Mouse (Mus musculus): Measurements from ENCODE around the gene Pdia5. TPM values are rescaled to one million over a fixed set of nuclear protein-coding genes. Genes with fewer than 3 reads are reported as not detected.

Gene Pdia5
- polyA plus RNA-seq, 1 experiment from 2014 or later: 28.9 TPM

- H3K27me3 ChIP-seq: no peaks in the 10 kb centered on the region
- no peaks in the 10 kb centered on the region for H3K36me3 ChIP-seq
- H3K9ac ChIP-seq: no peak overlapping the region
- WGBS: 91% methylated on average over 3 of the region's 3 CpGs
- no peak overlapping the region for H3K4me3 ChIP-seq
- H3K4me2 ChIP-seq (replicated peaks): no peak overlapping the region
- no peaks in the 10 kb centered on the region for H3K9me3 ChIP-seq
- no peak overlapping the region for H3K27ac ChIP-seq
- no peaks in the 10 kb centered on the region for H3K4me1 ChIP-seq
- ATAC-seq (ENCODE audit: insufficient number of reproducible peaks, insufficient read depth, low FRiP score, low TSS enrichment): no peak
Observed at GRCm38 (mm10) chr16:35385654-35386053, 105.0 kb downstream of the Pdia5 start.

DNA sequence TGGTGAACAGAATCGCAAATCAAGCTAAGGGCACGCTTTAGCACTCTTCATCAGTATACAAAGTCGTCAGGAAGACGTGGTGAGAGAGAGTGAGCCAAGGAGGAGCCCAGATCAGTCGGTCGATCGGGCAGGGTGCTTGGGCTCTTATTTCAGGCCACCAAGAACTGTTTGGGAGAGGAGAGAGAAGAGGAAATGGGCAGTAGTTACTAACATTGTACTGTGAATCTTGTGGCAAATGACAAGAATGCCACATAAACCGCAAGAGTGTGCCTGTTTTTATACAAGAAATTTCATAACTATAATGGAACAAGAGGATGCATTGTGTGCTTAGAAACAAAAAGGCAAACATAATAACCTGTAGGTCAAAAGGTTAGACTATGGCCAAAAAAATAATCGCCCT, 110.6 kb downstream of the Pdia5 start:
- Histone ChIP-seq H3K9ac (no peak overlapping the region), H3K36me3 (no peaks in the 10 kb centered on the region), H3K4me2 (replicated peaks) (no peak overlapping the region), H3K4me1 (no peaks in the 10 kb centered on the region), H3K27me3 (no peaks in the 10 kb centered on the region), H3K9me3 (no peaks in the 10 kb centered on the region), H3K4me3 (no peak overlapping the region), H3K27ac (no peak overlapping the region)
- ATAC-seq (ENCODE audit: insufficient number of reproducible peaks, insufficient read depth, low FRiP score, low TSS enrichment): no peak
- WGBS: 80% methylated on average over 9 of the region's 9 CpGs

- no peak for ATAC-seq (ENCODE audit: insufficient number of reproducible peaks, insufficient read depth, low FRiP score, low TSS enrichment)
- 89% methylated on average over 3 of the region's 3 CpGs for WGBS
Observed at GRCm38 (mm10) chr16:35379344-35379743, 111.3 kb downstream of the Pdia5 start.

GRCm38 (mm10) chr16:35364063-35364428, 126.6 kb downstream of the Pdia5 start:
- Histone ChIP-seq H3K4me2 (replicated peaks) (peak overlapping the region; percentile 72), H3K27ac (no peak overlapping the region), H3K9ac (no peak overlapping the region), H3K4me1 (peaks cover 5% of the 10 kb centered on the region; the same call in 1 of the 2 replicates), H3K36me3 (no peaks in the 10 kb centered on the region), H3K4me3 (peak overlapping the region; percentile 84), H3K27me3 (no peaks in the 10 kb centered on the region), H3K9me3 (no peaks in the 10 kb centered on the region)
- no peak for ATAC-seq (ENCODE audit: insufficient number of reproducible peaks, insufficient read depth, low FRiP score, low TSS enrichment)
- WGBS: 2% methylated on average over 7 of the region's 7 CpGs

More at GRCm38 (mm10) chr16:35379344-35379743, 111.3 kb downstream of the Pdia5 start:
- Histone ChIP-seq H3K4me2 (replicated peaks) (no peak overlapping the region), H3K4me1 (no peaks in the 10 kb centered on the region), H3K36me3 (no peaks in the 10 kb centered on the region), H3K4me3 (no peak overlapping the region), H3K9ac (no peak overlapping the region), H3K9me3 (no peaks in the 10 kb centered on the region), H3K27ac (no peak overlapping the region), H3K27me3 (no peaks in the 10 kb centered on the region)

DNA sequence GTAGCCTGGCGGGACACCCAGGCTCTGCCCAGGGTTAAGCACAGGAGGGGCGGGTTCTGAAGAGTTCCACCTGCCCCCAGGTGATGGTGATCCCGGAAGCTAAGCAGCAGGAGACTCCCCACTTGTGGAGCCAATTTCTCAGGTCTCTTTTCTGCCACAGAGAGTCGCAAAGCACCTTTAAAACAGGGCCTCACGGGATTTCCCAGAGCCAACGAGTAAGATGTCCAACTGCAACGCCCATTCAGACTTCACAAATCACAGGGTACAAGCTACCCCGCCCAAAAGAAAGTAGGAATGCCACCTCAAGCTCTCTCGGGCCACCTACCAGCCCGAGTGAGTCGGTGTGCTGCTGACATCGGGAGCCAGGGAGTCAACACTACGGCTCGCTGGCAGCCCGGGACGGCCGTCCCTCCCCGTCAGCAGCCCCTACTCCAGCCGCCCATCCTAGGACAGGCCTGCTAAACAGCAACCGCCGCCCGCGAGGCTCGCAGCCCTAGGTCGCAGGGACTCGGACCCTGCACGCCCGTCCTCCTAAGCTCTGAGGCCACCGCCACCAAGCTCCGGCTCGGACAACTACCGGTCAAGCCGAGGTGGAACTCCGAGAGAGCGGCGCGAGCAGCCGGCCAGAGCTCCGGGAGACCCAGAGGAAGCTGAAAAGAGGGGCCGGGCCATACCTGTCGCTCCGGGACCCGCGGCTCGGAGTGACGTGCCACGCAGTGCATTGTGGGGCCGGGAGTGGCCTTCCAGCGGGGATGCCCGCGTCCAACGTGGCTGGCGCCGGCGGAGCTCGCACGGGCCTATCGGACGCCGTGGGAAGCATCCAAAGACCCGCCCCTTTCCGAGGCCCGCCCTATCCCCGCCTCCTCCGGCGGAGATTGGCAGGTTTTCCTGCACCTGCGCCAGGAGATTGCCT, 127.3 kb downstream of the Pdia5 start, which contains the start of gene Sec22a:
Sec22a (minus strand) TSS at position 769 of the 913 bp plus-strand sequence.
- peak within 1 kb of the TSS; percentile 77 for H3K9ac ChIP-seq
- H3K4me1 ChIP-seq: peaks cover 5% of the 10 kb centered on the region; the same call in 1 of the 2 replicates
- H3K4me3 ChIP-seq: peak within 1 kb of the TSS; percentile 84
- peak; percentile 99 for ATAC-seq (ENCODE audit: insufficient number of reproducible peaks, insufficient read depth, low FRiP score, low TSS enrichment)
- H3K9me3 ChIP-seq: no peaks in the 10 kb centered on the region
- H3K27ac ChIP-seq: peak within 1 kb of the TSS; percentile 78
- H3K27me3 ChIP-seq: no peaks in the 10 kb centered on the region
- H3K36me3 ChIP-seq: no peaks in the 10 kb centered on the region
- WGBS: under 1% methylated on average over 67 of the region's 67 CpGs
- peak within 1 kb of the TSS; percentile 72 for H3K4me2 ChIP-seq (replicated peaks)

GRCm38 (mm10) chr16:35362221-35362620, 128.5 kb downstream of the Pdia5 start:
- H3K27ac ChIP-seq: no peak overlapping the region
- no peak for ATAC-seq (ENCODE audit: insufficient number of reproducible peaks, insufficient read depth, low FRiP score, low TSS enrichment)
- H3K9me3 ChIP-seq: no peaks in the 10 kb centered on the region
- no peak overlapping the region for H3K9ac ChIP-seq
- H3K36me3 ChIP-seq: no peaks in the 10 kb centered on the region
- no peaks in the 10 kb centered on the region for H3K27me3 ChIP-seq
- 89% methylated on average over 2 of the region's 2 CpGs for WGBS
- no peak overlapping the region for H3K4me2 ChIP-seq (replicated peaks)
- H3K4me1 ChIP-seq: peaks cover 5% of the 10 kb centered on the region; the same call in 1 of the 2 replicates
- H3K4me3 ChIP-seq: no peak overlapping the region

GRCm38 (mm10) chr16:35360593-35360992, 130.1 kb downstream of the Pdia5 start:
- Histone ChIP-seq H3K4me1 (peaks cover 5% of the 10 kb centered on the region; the same call in 1 of the 2 replicates), H3K27ac (no peak overlapping the region), H3K9ac (no peak overlapping the region), H3K27me3 (no peaks in the 10 kb centered on the region), H3K9me3 (no peaks in the 10 kb centered on the region), H3K4me2 (replicated peaks) (no peak overlapping the region), H3K4me3 (no peak overlapping the region), H3K36me3 (no peaks in the 10 kb centered on the region)
- 26% methylated on average over 6 of the region's 6 CpGs for WGBS
- ATAC-seq (ENCODE audit: insufficient number of reproducible peaks, insufficient read depth, low FRiP score, low TSS enrichment): no peak

GRCm38 (mm10) chr16:35357449-35357848, 133.2 kb downstream of the Pdia5 start:
- H3K36me3 ChIP-seq: 0 out of 2 replicates have a peak, but pooled peaks cover 3% of the 10 kb centered on the region
- H3K27ac ChIP-seq: no peak overlapping the region
- H3K4me2 ChIP-seq (replicated peaks): no peak overlapping the region
- H3K27me3 ChIP-seq: no peaks in the 10 kb centered on the region
- no peak overlapping the region for H3K4me3 ChIP-seq
- no peak overlapping the region for H3K9ac ChIP-seq
- 90% methylated on average over 1 of the region's 1 CpGs for WGBS
- H3K4me1 ChIP-seq: no peaks in the 10 kb centered on the region
- ATAC-seq (ENCODE audit: insufficient number of reproducible peaks, insufficient read depth, low FRiP score, low TSS enrichment): no peak
- H3K9me3 ChIP-seq: no peaks in the 10 kb centered on the region

Small RNA genes within 50 kb of the gene (microRNA-seq; reads per million reads assigned to microRNA genes)
- gene Gm25548: not detected

Other genes with a start within 250 kb of the Pdia5 start
- 40.6 and 44.1 TPM in 2 replicates for gene Sec22a, start 127.0 kb downstream of the Pdia5 start, polyA plus RNA-seq (2016; fragmentation: Nextera tagmentation; extraction: Ambion mirVana)
- gene Sema5b, start 50.3 kb upstream of the Pdia5 start, polyA plus RNA-seq (2016; fragmentation: Nextera tagmentation; extraction: Ambion mirVana): 9.2 and 11.3 TPM in 2 replicates

Measured in embryonic facial prominence, embryonic 12.5 days (tissue).